Mouse (Mus musculus) brain, embryonic 14.5 days (tissue): ENCODE measurements at regions not wholly inside any gene's neighbourhood (a gene's known extent, or its start where the extent isn't known, plus 50 kb on each side); places are given as distances from the start of the nearest gene placed in this dataset.

Source experiments
- CTCF ChIP-seq: fragments of 200-500 bp; IDR thresholded peaks from 2 replicates; pipeline ENCODE4 v1.5.1; 2012; ENCODE audit warnings: inconsistent platforms, mild to moderate bottlenecking, moderate library complexity, borderline replicate concordance; ENCODE audit not compliant: insufficient read depth, insufficient read length; ENCODE audit errors: extremely low read depth
- POLR2A ChIP-seq: fragments of 200-500 bp; IDR thresholded peaks from 2 replicates; pipeline ENCODE4 v1.6.1; 2012; ENCODE audit warnings: mild to moderate bottlenecking, inconsistent platforms, borderline replicate concordance; ENCODE audit not compliant: poor library complexity, insufficient read depth, insufficient read length, severe bottlenecking; ENCODE audit errors: extremely low read depth

- no peak for TF ChIP-seq CTCF
- TF ChIP-seq POLR2A = no peak
These were observed 57.9 kb upstream of the Mdm1 start for GRCm38 (mm10) chr10:118083721-118084075.
